Mouse (Mus musculus) neutrophil, adult 65 days (primary cell): Measurements from ENCODE around the gene Tent5b. TPM values are rescaled to one million over a fixed set of nuclear protein-coding genes. Genes with fewer than 3 reads are reported as not detected.

Source experiments
- total RNA-seq: library from RNA; stranded (reverse); gene quantifications from 2 replicates; pipeline ENCODE4 v1.2.4, GENCODE M21; 2023

Gene Tent5b
- total RNA-seq: not detected in 2 replicates

GRCm38 (mm10) chr4:133479458-133480184 is at the start of gene Tent5b:
Tent5b (plus strand) TSS chr4:133480132.

DNA sequence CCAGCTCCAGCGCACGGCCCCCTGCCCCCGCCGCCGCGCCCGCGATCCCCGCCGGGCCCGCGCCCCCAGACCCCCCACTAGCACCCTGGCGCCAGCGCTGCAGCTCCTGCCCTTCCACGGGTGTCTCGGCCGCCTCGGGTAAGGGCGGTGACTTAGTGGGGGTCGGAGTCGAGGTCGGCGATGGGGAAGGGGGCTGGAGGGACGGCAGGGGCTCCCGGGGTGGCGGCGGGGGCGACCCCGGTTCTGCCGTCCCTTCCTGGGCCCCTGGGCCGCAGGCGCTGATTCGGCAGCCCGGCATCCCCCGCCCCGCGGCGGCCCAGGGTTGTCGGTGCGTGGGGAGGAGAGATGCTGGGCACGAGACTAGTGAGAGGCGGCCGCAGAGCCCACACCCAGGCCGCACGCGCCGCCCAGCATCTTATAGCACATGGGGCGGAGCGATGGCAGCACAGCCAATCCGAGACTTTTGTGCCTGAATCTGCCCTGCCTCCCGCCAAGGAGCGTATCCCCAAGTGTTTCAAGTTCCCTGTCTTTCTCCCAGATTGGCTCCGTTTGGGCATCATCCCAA is 18.3 kb downstream of the Tent5b start, which contains the start of gene Trnp1:
Gene Trnp1 (minus strand): TSS at position 391 of the 565 bp plus-strand sequence.

DNA sequence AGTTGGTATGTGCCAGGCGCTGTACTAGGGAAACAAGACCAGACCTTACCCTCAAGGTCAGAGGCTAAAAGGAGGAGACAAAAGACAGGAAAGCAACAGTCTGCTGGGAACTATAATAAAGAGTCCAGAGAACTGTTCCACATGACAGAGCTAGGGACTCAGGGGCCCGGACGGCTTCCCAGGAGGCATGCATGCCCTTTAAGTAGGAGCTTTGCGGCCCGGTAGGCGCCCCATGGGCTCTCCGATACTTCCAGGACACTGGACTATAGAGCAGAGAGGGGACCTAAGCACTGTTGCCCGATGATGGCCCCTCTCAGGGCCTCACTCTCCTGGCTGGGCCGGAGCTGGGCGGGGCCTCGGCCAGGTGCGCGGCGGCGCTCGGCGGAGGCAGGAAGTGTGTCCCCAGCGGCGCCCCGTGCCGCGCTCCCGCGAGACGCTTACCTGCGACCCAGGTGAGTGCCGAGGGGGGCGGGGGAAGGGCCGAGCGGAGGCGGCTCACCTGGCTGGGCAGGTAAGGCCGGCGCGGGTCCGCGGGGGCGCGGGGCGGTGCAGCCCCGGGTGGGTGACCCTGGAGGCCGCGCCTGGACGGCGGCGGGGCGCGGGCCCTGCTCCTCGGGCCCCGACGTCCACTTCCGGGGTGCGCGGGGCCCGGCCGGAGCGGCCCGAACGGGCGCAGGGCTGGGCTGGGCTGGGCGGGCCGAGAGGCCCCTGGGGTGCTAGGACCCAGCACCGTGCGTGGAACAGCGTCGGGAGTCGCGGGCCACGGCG is 38.9 kb downstream of the Tent5b start, which contains the start of gene Kdf1:
Gene Kdf1 (plus strand): TSS at position 363 of the 768 bp plus-strand sequence.

Other genes with a start within 250 kb of the Tent5b start
- gene Map3k6, start 239.3 kb upstream of the Tent5b start, total RNA-seq: 3.1 and 5.4 TPM in 2 replicates
- 41.3 and 43.2 TPM in 2 replicates for gene Sytl1, start 217.0 kb upstream of the Tent5b start, total RNA-seq
- gene Tmem222, start 202.3 kb upstream of the Tent5b start, total RNA-seq: 37.0 and 47.6 TPM in 2 replicates
- 64.6 and 69.6 TPM in 2 replicates for gene Wdtc1, start 126.7 kb upstream of the Tent5b start, total RNA-seq
- gene Slc9a1, start 110.4 kb upstream of the Tent5b start, total RNA-seq: 56.1 and 67.3 TPM in 2 replicates
- gene Trnp1, start 18.4 kb downstream of the Tent5b start, total RNA-seq: not detected in 2 replicates
- not detected in 2 replicates for gene Kdf1, start 38.8 kb downstream of the Tent5b start, total RNA-seq
- gene Nudc, start 65.9 kb downstream of the Tent5b start, total RNA-seq: 41.1 and 41.8 TPM in 2 replicates
- not detected in 2 replicates for gene Nr0b2, start 73.2 kb downstream of the Tent5b start, total RNA-seq
- 20.6 and 25.8 TPM in 2 replicates for gene Gpatch3, start 94.6 kb downstream of the Tent5b start, total RNA-seq
- 17.6 and 23.4 TPM in 2 replicates for gene Gpn2, start 104.2 kb downstream of the Tent5b start, total RNA-seq
- 8.6 and 16.1 TPM in 2 replicates for gene Sfn, start 122.0 kb downstream of the Tent5b start, total RNA-seq
- 99.9 and 129 TPM in 2 replicates for gene Zdhhc18, start 170.0 kb downstream of the Tent5b start, total RNA-seq
- 18.2 and 25.4 TPM in 2 replicates for gene Pigv, start 192.5 kb downstream of the Tent5b start, total RNA-seq